Mouse (Mus musculus) kidney, postnatal 4 days (tissue): Measurements from ENCODE around the gene Samd3.

ENCODE experiments used
- DNase-seq, 2 experiments: peaks; one replicate each; pipeline ENCODE4 v3.0.0; 2021; ENCODE audit warnings: mixed read lengths in 2 of 2

Samd3 gene

GRCm38 (mm10) chr10:26229488-26229887 is at the start of gene Samd3:
Gene Samd3 (plus strand): TSS chr10:26229707.
- DNase-seq: no peak

- DNase-seq: no peak
Observed at GRCm38 (mm10) chr10:26185289-26185688, 44.2 kb upstream of the Samd3 start.

- no peak for DNase-seq
Observed at GRCm38 (mm10) chr10:26190811-26191210, 38.7 kb upstream of the Samd3 start.

GRCm38 (mm10) chr10:26194892-26195291 is 34.6 kb upstream of the Samd3 start:
- DNase-seq: no peak

- no peak for DNase-seq
Observed at GRCm38 (mm10) chr10:26202708-26203368, 26.7 kb upstream of the Samd3 start.

- no peak for DNase-seq
Observed at GRCm38 (mm10) chr10:26220729-26221128, 8.8 kb upstream of the Samd3 start.

GRCm38 (mm10) chr10:26226241-26226640 is 3.3 kb upstream of the Samd3 start:
- no peak for DNase-seq

GRCm38 (mm10) chr10:26226734-26227133 is 2.8 kb upstream of the Samd3 start:
- DNase-seq: no peak

GRCm38 (mm10) chr10:26228187-26228586 is 1.3 kb upstream of the Samd3 start:
- DNase-seq: no peak

GRCm38 (mm10) chr10:26232071-26232653 is 2.7 kb downstream of the Samd3 start:
- no peak for DNase-seq

GRCm38 (mm10) chr10:26238559-26238958 is 9.1 kb downstream of the Samd3 start:
- no peak for DNase-seq

- DNase-seq: no peak
Observed at GRCm38 (mm10) chr10:26239090-26239489, 9.6 kb downstream of the Samd3 start.

GRCm38 (mm10) chr10:26243203-26243602 is 13.7 kb downstream of the Samd3 start:
- no peak for DNase-seq

- DNase-seq: no peak
Observed at GRCm38 (mm10) chr10:26244466-26244865, 15.0 kb downstream of the Samd3 start.

GRCm38 (mm10) chr10:26249426-26250165 is 20.1 kb downstream of the Samd3 start:
- no peak for DNase-seq

- DNase-seq: no peak
Observed at GRCm38 (mm10) chr10:26259908-26260307, 30.4 kb downstream of the Samd3 start.

GRCm38 (mm10) chr10:26263744-26264459 is 34.4 kb downstream of the Samd3 start:
- no peak for DNase-seq

GRCm38 (mm10) chr10:26275414-26275813 is 45.9 kb downstream of the Samd3 start:
- DNase-seq: no peak

- no peak for DNase-seq
Observed at GRCm38 (mm10) chr10:26280009-26280408, 50.5 kb downstream of the Samd3 start.

- DNase-seq: no peak
Observed at GRCm38 (mm10) chr10:26287136-26287535, 57.6 kb downstream of the Samd3 start.

GRCm38 (mm10) chr10:26297200-26297599 is 67.7 kb downstream of the Samd3 start:
- no peak for DNase-seq

GRCm38 (mm10) chr10:26297626-26298025 is 68.1 kb downstream of the Samd3 start:
- DNase-seq: no peak

- DNase-seq: no peak
Observed at GRCm38 (mm10) chr10:26302336-26302735, 72.8 kb downstream of the Samd3 start.
